Mouse (Mus musculus): ENCODE data around the gene Wasf1.

Gene Wasf1

GRCm38 (mm10) chr10:40882831-40883643, at the start of gene Wasf1, which contains the start of gene Cdc40:
Gene Wasf1, plus strand, starts transcription at chr10:40883475.
Gene Cdc40, minus strand, starts transcription at chr10:40883311.
- DNase-seq (ENCODE audit: low spot score in 2 of 2): peak; percentile 99

GRCm38 (mm10) chr10:40840086-40840485, 43.2 kb upstream of the Wasf1 start:
- DNase-seq (ENCODE audit: low spot score in 2 of 2): peak in 1 of 2 experiments; percentile 42

DNA sequence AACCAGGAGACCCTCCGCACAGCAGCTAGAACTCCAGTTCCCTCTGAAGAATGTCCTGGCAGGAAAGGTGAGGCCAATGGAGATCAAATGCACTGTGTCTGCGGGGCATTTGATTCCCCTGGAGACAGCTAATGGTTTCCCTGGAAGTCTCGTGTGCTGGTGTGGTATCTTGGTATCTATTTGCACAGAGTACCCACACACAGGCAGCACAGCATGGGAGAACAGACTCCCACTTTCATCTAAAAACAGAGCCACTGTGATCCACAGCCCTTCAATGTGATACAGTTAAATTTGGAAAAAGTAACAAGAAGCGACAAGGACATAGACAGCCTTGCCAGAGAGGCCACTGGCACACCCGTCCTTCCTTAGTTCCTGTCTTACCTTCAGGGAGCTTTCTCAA, 39.4 kb upstream of the Wasf1 start:
- DNase-seq (ENCODE audit: low spot score in 2 of 2): no peak

- DNase-seq (ENCODE audit: low spot score in 2 of 2): no peak
Measured at GRCm38 (mm10) chr10:40844546-40844945, 38.7 kb upstream of the Wasf1 start.

- no peak for DNase-seq (ENCODE audit: low spot score in 2 of 2)
Measured at GRCm38 (mm10) chr10:40845626-40846025, 37.6 kb upstream of the Wasf1 start.

GRCm38 (mm10) chr10:40847176-40847874, 36.0 kb upstream of the Wasf1 start:
- DNase-seq (ENCODE audit: low spot score in 2 of 2): no peak

DNA sequence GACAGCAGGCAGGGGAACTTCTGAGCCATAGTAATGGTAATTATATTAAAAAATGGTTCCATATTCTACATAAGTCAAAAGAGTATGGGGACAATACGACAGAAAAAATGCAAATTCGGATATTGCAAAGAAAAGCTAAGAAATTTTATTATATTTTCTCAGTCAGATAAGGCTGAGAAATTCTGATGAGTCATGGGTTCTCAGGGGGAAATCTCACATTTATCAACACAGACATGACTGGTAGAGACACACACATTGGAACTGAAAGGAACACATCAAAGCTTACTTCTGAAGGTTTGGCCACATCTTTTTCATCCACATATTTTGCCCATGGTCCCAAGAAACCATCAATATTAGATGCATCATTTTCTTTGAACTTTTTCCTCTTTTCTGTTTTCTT, 32.6 kb upstream of the Wasf1 start:
- DNase-seq (ENCODE audit: low spot score in 2 of 2): no peak

- no peak for DNase-seq (ENCODE audit: low spot score in 2 of 2)
Measured at GRCm38 (mm10) chr10:40851138-40851537, 32.1 kb upstream of the Wasf1 start.

- DNase-seq (ENCODE audit: low spot score in 2 of 2): no peak
Measured at GRCm38 (mm10) chr10:40855616-40856015, 27.7 kb upstream of the Wasf1 start.

DNA sequence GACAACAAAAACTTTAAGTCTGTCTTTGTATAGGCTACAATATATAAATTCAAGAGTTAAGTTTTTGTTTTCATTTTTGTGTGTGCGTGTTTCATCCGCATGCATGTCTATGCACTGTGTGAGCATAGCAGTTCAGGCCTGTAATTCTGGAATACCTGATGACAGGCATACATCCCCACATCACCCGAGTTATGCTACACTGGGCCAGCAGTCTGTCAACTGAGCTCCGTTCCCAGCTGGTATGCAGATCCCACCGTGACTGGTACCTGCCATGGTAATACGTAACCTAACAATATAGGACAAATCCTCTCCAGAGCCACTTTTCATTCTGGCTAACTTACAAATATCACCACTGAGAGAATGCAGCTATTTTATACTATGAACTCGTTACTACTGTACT, 26.6 kb upstream of the Wasf1 start:
- no peak for DNase-seq (ENCODE audit: low spot score in 2 of 2)

- peak in 1 of 2 experiments; percentile 47 for DNase-seq (ENCODE audit: low spot score in 2 of 2)
Measured at GRCm38 (mm10) chr10:40857599-40857998, 25.7 kb upstream of the Wasf1 start.

DNA sequence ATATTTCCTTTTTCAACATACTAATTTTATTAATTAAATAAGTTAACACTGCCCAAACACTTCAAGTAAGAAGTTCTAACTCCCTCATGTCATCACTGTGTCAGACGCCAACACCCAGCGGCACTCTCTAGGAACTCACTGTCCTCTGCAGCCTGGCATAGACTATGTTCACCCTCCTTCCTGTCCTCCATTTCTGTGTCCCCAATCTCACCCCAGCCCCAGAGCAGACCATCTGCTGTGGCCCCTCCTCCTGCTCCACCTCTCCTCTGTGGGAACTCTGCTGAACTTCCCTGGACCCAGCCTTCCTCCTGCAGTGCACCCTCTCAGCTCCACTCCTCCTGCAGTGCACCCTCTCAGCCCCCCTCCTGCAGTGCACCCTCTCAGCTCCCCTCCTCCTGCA, 15.2 kb upstream of the Wasf1 start:
- DNase-seq (ENCODE audit: low spot score in 2 of 2): peak in 1 of 2 experiments; percentile 15

- DNase-seq (ENCODE audit: low spot score in 2 of 2): peak in 1 of 2 experiments; percentile 11
Measured at GRCm38 (mm10) chr10:40871301-40871700, 12.0 kb upstream of the Wasf1 start.

- peak in 1 of 2 experiments; percentile 20 for DNase-seq (ENCODE audit: low spot score in 2 of 2)
Measured at GRCm38 (mm10) chr10:40872052-40872451, 11.2 kb upstream of the Wasf1 start.

GRCm38 (mm10) chr10:40878246-40878645, 5.0 kb upstream of the Wasf1 start:
- DNase-seq (ENCODE audit: low spot score in 2 of 2): peak in 1 of 2 experiments; percentile 5

DNA sequence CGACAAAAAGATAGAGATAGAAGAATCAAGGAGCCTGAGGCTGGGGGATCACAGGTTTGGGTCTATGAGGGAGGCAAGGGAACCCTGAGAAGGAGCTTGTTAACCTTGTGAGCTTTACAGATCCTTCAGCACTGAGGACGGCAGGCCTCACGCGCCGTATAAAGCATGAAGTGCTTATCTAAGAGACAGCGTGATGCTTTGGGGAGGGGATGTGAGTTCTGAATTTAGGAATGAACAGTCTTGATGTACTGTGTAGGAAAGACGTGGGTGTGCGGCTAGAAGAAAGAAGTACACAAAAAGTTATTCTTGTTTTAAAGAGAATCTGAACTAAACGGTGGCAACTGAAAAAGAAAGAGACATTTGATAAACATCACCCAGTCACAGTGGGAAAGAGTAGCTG, 3.3 kb upstream of the Wasf1 start:
- no peak for DNase-seq (ENCODE audit: low spot score in 2 of 2)

DNA sequence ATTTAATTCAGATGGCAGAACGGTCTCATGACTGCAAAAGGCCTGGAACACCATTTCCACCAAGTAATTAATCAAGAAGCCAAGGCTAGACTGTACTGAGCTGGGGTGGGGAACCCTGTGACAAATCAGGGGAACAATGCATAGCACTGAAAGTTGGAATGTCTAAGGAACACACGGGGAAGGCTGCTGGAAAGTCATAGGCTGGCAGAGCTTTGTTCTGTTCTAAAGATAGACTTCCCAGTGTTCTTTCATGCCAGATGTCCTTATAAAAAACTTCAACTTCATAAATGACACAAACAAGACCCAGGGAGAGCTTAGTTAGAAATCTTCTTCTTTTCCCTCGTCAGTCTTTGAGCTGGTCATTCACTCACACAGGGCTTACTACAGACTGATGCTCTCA, 2.0 kb upstream of the Wasf1 start:
- no peak for DNase-seq (ENCODE audit: low spot score in 2 of 2)

DNA sequence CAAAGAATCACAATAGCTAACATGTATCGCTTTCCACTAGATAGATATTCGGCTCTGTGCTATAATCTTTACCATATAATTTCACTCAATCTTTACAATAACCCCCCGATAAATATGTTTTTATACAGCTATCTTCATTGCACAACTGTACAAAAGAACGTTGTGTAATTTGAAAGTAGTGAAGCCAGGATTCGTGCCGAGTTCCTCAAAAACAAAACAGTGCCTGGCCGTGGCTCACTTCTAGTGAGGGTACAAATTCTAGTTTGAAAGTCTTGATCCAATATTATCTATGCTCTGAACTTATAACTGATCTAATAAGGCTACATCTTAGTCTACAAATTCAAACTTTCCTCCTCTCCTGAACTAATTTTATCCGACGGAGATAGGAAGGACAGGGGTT, 942 bp upstream of the Wasf1 start:
- DNase-seq (ENCODE audit: low spot score in 2 of 2): no peak

GRCm38 (mm10) chr10:40883644-40884278, 486 bp downstream of the Wasf1 start:
- no peak for DNase-seq (ENCODE audit: low spot score in 2 of 2)

DNA sequence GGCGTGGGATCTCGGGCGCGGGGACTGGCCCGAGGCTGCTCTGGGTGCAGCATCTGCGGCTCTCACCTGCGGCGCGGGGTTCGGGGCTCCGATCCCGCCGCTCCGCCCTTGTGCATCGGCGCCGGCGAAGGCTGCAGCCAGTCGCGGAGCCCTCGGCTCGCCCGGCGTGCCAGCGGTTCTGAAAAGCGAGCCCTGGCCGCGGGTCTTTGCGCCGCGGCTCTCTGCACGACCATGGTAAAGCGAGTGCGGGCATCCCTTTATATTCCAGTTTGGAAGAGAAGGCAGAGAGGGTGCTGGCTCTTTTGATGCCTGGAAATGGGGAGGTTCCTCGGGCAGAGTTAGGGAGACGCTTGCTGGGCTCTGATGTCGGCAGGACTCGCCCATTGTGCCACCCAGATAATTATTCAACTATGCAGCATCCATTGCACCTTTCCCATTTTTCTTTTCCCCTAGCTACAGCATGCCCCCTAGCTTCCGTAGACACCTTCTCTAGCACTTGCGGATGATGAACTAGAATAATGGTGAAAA, 1.1 kb downstream of the Wasf1 start:
- DNase-seq (ENCODE audit: low spot score in 2 of 2): peak; percentile 45 to 64

DNA sequence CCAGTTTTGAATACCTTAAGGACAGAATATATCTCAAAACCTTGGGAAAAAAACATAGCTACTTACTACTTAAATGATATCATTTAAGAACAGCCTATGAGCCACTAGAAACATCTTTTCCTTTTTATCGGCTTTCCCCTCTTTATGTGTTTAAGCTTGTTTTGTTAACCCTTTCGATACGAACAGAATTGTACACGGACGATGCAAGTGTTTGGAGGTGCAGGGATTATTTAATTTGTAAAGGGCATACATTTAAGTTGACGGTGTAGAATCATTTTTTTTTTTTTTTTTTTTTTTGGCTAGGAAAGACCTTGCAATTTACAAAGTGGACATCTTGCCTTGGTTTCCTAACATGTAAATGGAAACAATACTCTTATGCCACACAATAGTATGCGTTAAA, 2.2 kb downstream of the Wasf1 start:
- no peak for DNase-seq (ENCODE audit: low spot score in 2 of 2)

- DNase-seq (ENCODE audit: low spot score in 2 of 2): no peak
Measured at GRCm38 (mm10) chr10:40887316-40887715, 4.0 kb downstream of the Wasf1 start.

Measured in right cerebral cortex, postnatal 10 days (tissue).